Mouse (Mus musculus): Measurements from ENCODE around the gene Tnk2. TPM values are rescaled to one million over a fixed set of nuclear protein-coding genes. Genes with fewer than 3 reads are reported as not detected.

The Tnk2 gene
- polyA plus RNA-seq, 1 experiment from 2014 or later = 12.0 TPM

DNA sequence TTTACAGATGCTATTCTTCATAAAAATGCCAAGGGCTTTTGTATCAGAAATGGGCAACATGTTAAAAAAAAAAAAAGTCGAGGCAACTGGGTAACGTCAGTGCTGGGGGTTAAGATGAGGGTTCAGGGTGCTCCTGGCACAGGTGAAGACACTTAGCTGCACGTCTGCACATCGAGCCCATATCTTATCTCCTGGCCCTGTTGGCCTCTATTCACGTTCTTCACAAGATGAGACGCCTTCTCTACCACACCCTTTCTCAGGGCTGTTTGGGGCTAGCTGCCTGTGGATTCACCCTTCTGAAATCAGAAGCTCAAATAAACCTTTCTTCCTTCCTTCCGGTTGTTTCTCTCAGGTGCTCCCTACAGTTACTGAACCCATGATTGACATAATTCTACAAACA, 79.5 kb downstream of the Tnk2 start:
- Histone ChIP-seq H3K9me3 (no peaks in the 10 kb centered on the region), H3K4me1 (replicated peaks) (no peaks in the 10 kb centered on the region), H3K27ac (no peak overlapping the region), H3K4me3 (replicated peaks) (no peak overlapping the region), H3K27me3 (peaks cover 25% of the 10 kb centered on the region; the same call in 1 of the 2 replicates), H3K4me2 (no peak overlapping the region), H3K36me3 (no peaks in the 10 kb centered on the region), H3K9ac (replicated peaks) (no peak overlapping the region)
- ATAC-seq (ENCODE audit: insufficient number of reproducible peaks, insufficient read depth, low FRiP score, low TSS enrichment, low read depth) = no peak
- 82% methylated on average over 7 of the region's 7 CpGs for WGBS

- Histone ChIP-seq H3K9ac (replicated peaks) (no peak overlapping the region), H3K9me3 (no peaks in the 10 kb centered on the region), H3K27ac (no peak overlapping the region), H3K4me3 (replicated peaks) (no peak overlapping the region), H3K27me3 (peaks cover 25% of the 10 kb centered on the region; the same call in 1 of the 2 replicates), H3K4me1 (replicated peaks) (no peaks in the 10 kb centered on the region), H3K36me3 (no peaks in the 10 kb centered on the region), H3K4me2 (no peak overlapping the region)
- ATAC-seq (ENCODE audit: insufficient number of reproducible peaks, insufficient read depth, low FRiP score, low TSS enrichment, low read depth) = no peak
- 79% methylated on average over 4 of the region's 4 CpGs for WGBS
Observed at GRCm38 (mm10) chr16:32723767-32724166, 80.1 kb downstream of the Tnk2 start.

- Histone ChIP-seq H3K27ac (no peak overlapping the region), H3K36me3 (no peaks in the 10 kb centered on the region), H3K9ac (replicated peaks) (no peak overlapping the region), H3K9me3 (no peaks in the 10 kb centered on the region), H3K4me3 (replicated peaks) (no peak overlapping the region), H3K27me3 (peaks cover 23% of the 10 kb centered on the region; the same call in 1 of the 2 replicates), H3K4me1 (replicated peaks) (no peaks in the 10 kb centered on the region), H3K4me2 (no peak overlapping the region)
- 83% methylated on average over 2 of the region's 2 CpGs for WGBS
- no peak for ATAC-seq (ENCODE audit: insufficient number of reproducible peaks, insufficient read depth, low FRiP score, low TSS enrichment, low read depth)
Observed at GRCm38 (mm10) chr16:32724259-32724658, 80.6 kb downstream of the Tnk2 start.

- H3K27ac ChIP-seq = no peak overlapping the region
- H3K9me3 ChIP-seq = no peaks in the 10 kb centered on the region
- no peak overlapping the region for H3K4me3 ChIP-seq (replicated peaks)
- no peak for ATAC-seq (ENCODE audit: insufficient number of reproducible peaks, insufficient read depth, low FRiP score, low TSS enrichment, low read depth)
- peaks cover 14% of the 10 kb centered on the region; the same call in 1 of the 2 replicates for H3K27me3 ChIP-seq
- no peaks in the 10 kb centered on the region for H3K36me3 ChIP-seq
- H3K4me1 ChIP-seq (replicated peaks) = no peaks in the 10 kb centered on the region
- H3K4me2 ChIP-seq = no peak overlapping the region
- H3K9ac ChIP-seq (replicated peaks) = no peak overlapping the region
Observed at GRCm38 (mm10) chr16:32726501-32726900, 82.8 kb downstream of the Tnk2 start.

GRCm38 (mm10) chr16:32728240-32728639, 84.6 kb downstream of the Tnk2 start:
- Histone ChIP-seq H3K9me3 (no peaks in the 10 kb centered on the region), H3K4me1 (replicated peaks) (no peaks in the 10 kb centered on the region), H3K4me3 (replicated peaks) (no peak overlapping the region), H3K27me3 (peaks cover 14% of the 10 kb centered on the region; the same call in 1 of the 2 replicates), H3K27ac (no peak overlapping the region), H3K36me3 (no peaks in the 10 kb centered on the region), H3K4me2 (no peak overlapping the region), H3K9ac (replicated peaks) (no peak overlapping the region)
- no peak for ATAC-seq (ENCODE audit: insufficient number of reproducible peaks, insufficient read depth, low FRiP score, low TSS enrichment, low read depth)

- no peaks in the 10 kb centered on the region for H3K4me1 ChIP-seq (replicated peaks)
- WGBS = 60% methylated on average over 1 of the region's 1 CpGs
Observed at GRCm38 (mm10) chr16:32728730-32729129, 85.1 kb downstream of the Tnk2 start.

More at GRCm38 (mm10) chr16:32728730-32729129, 85.1 kb downstream of the Tnk2 start:
- no peak overlapping the region for H3K9ac ChIP-seq (replicated peaks)
- no peak overlapping the region for H3K4me3 ChIP-seq (replicated peaks)
- H3K4me2 ChIP-seq = no peak overlapping the region
- H3K9me3 ChIP-seq = no peaks in the 10 kb centered on the region
- no peaks in the 10 kb centered on the region for H3K36me3 ChIP-seq
- no peak overlapping the region for H3K27ac ChIP-seq
- ATAC-seq (ENCODE audit: insufficient number of reproducible peaks, insufficient read depth, low FRiP score, low TSS enrichment, low read depth) = no peak
- H3K27me3 ChIP-seq = peaks cover 14% of the 10 kb centered on the region; the same call in 1 of the 2 replicates

Other genes starting within 250 kb of the Tnk2 start
- gene Tm4sf19, start 243.4 kb upstream of the Tnk2 start, polyA plus RNA-seq (2016; fragmentation: Nextera tagmentation; extraction: Ambion mirVana) = not detected in 2 replicates
- 31.4 and 31.9 TPM in 2 replicates for gene Tctex1d2, start 224.2 kb upstream of the Tnk2 start, polyA plus RNA-seq (2016; fragmentation: Nextera tagmentation; extraction: Ambion mirVana)
- 35.2 and 37.4 TPM in 2 replicates for gene Pcyt1a, start 213.0 kb upstream of the Tnk2 start, polyA plus RNA-seq (2016; fragmentation: Nextera tagmentation; extraction: Ambion mirVana)
- gene Slc51a, start 156.0 kb upstream of the Tnk2 start, polyA plus RNA-seq (2016; fragmentation: Nextera tagmentation; extraction: Ambion mirVana) = 0.31 and 0.38 TPM in 2 replicates
- not detected in 2 replicates for gene Zdhhc19, start 147.6 kb upstream of the Tnk2 start, polyA plus RNA-seq (2016; fragmentation: Nextera tagmentation; extraction: Ambion mirVana)
- 40.7 and 43.9 TPM in 2 replicates for gene Tfrc, start 35.0 kb upstream of the Tnk2 start, polyA plus RNA-seq (2016; fragmentation: Nextera tagmentation; extraction: Ambion mirVana)
- gene Muc4, start 92.0 kb downstream of the Tnk2 start, polyA plus RNA-seq (2016; fragmentation: Nextera tagmentation; extraction: Ambion mirVana) = not detected in 2 replicates
- not detected in 2 replicates for gene Muc20, start 153.6 kb downstream of the Tnk2 start, polyA plus RNA-seq (2016; fragmentation: Nextera tagmentation; extraction: Ambion mirVana)
- not detected in 2 replicates for gene Smbd1, start 166.6 kb downstream of the Tnk2 start, polyA plus RNA-seq (2016; fragmentation: Nextera tagmentation; extraction: Ambion mirVana)
- 118 and 121 TPM in 2 replicates for gene Fyttd1, start 233.6 kb downstream of the Tnk2 start, polyA plus RNA-seq (2016; fragmentation: Nextera tagmentation; extraction: Ambion mirVana)
- gene Rubcn, start 233.9 kb downstream of the Tnk2 start, polyA plus RNA-seq (2016; fragmentation: Nextera tagmentation; extraction: Ambion mirVana) = 16.3 and 19.3 TPM in 2 replicates

Measured in limb, embryonic 12.5 days (tissue).